Mouse (Mus musculus): ENCODE measurements at regions not wholly inside any gene's neighbourhood (a gene's known extent, or its start where the extent isn't known, plus 50 kb on each side); places are given as distances from the start of the nearest gene placed in this dataset.

DNA sequence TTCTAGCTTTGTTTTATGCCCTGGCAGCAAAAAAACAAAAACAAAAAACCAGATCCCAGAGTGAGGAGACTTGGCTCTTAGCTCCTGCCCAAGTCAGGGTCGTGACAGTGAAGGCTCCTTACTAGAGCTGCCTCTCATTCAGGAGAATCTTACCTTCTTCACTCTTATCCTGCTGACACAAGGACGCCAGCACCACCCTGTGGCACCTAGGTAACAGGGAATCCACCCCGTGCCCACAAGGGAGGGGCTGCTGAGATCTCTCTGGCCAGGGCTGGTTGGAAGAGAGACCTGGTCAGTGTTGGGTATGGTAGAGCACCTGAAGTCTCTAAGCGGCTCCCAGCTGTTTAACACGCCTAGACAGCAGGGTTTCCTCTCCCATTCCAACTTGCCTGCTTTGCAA, 139.3 kb downstream of the Cyp26a1 start:
- DNase-seq (ENCODE audit: low read depth, low spot score) = no peak
